Mouse (Mus musculus) neural tube, embryonic 14.5 days (tissue): ENCODE measurements around the gene Gdf7. TPM values are rescaled to one million over a fixed set of nuclear protein-coding genes. Genes with fewer than 3 reads are reported as not detected.

Experiments
- ATAC-seq: fragments of 200-750 bp; cut with Nextera tagmentation; 2 replicates; pipeline ENCODE4 v1.8.0; 2017; ENCODE audit warnings: low read depth, mild to moderate bottlenecking, moderate TSS enrichment, moderate library complexity
- H3K27ac ChIP-seq: fragments of 300-500 bp; sonication (generic); 2 replicates; pipeline ENCODE4 v1.5.1; 2014; ENCODE audit warnings: low read depth, mild to moderate bottlenecking, control low read depth, low read length, moderate library complexity, mixed read lengths
- H3K27me3 ChIP-seq: fragments of 300-500 bp; sonication (generic); 2 replicates; pipeline ENCODE4 v1.6.1; 2014; ENCODE audit warnings: low read length; ENCODE audit not compliant: control insufficient read depth, insufficient read depth
- H3K36me3 ChIP-seq: fragments of 300-500 bp; sonication (generic); 2 replicates; pipeline ENCODE4 v1.6.1; 2014; ENCODE audit warnings: low read length, mixed read lengths; ENCODE audit not compliant: control insufficient read depth, insufficient read depth
- H3K4me1 ChIP-seq: fragments of 300-500 bp; sonication (generic); 2 replicates; pipeline ENCODE4 v1.6.1; 2014; ENCODE audit warnings: low read length; ENCODE audit not compliant: control insufficient read depth, insufficient read depth
- H3K4me2 ChIP-seq: fragments of 300-500 bp; sonication (generic); 2 replicates; pipeline ENCODE4 v1.6.1; 2014; ENCODE audit warnings: mild to moderate bottlenecking, low read depth, low read length, control low read depth
- H3K4me3 ChIP-seq: fragments of 300-500 bp; sonication (generic); 2 replicates; pipeline ENCODE4 v1.5.1; 2014; ENCODE audit warnings: low read depth, low read length, control low read depth, mixed read lengths
- H3K9ac ChIP-seq: fragments of 300-500 bp; sonication (generic); replicated peaks from 2 replicates; pipeline ENCODE4 v1.6.1; 2014; ENCODE audit warnings: low read depth, mild to moderate bottlenecking, control low read depth, low read length, mixed read lengths
- H3K9me3 ChIP-seq: fragments of 300-500 bp; sonication (generic); 2 replicates; pipeline ENCODE4 v1.6.1; 2016; ENCODE audit warnings: low read length; ENCODE audit not compliant: control insufficient read depth
- WGBS: fragments of 180-500 bp; shearing (Covaris S2); extraction: QIAGEN DNeasy Blood & Tissue Kit; methylation state at CpG from one replicate; pipeline ENCODE4 v1.1.7; 2014; 5-methylcytosine and 5-hydroxymethylcytosine counted together
- polyA plus RNA-seq: library from polyadenylated mRNA; unstranded; fragments of >200 nt; fragmentation: Nextera tagmentation; extraction: Ambion mirVana; gene quantifications from 2 replicates; pipeline ENCODE4 v1.2.1, GENCODE M21; 2014

Gdf7 gene
- polyA plus RNA-seq, 1 experiment from 2014 or later = 0.43 TPM

DNA sequence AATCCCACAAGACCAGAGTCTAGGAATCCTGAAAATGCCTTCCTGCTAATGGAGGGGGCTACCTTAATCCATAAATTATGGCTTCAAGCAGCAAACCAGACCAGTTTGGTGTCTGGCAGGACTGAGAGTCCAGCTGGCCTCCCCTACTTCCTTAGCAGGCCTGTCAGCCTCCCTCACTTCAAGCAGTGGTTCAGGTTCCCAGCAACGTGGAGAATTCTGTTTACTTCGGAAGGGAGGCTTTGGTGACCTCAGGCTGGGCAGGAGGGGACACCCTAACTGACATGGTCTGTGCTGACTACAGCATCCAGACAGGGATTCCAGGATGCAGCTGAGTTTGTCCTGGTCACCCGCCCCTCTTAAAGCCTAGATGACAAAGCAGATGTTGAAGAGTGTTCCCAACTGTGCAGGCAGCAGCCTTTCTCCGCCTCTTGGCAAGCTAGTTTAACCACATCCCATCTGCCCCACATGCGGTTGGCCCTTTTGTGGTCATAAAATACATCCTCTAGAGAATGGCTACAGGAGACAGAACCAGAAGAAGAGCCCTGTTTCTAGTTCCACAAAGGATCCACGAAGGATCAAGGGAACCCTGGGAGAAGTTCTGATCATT lies 6.3 kb downstream of the Gdf7 start:
- ATAC-seq = no peak
- H3K4me2 ChIP-seq = no peak overlapping the region
- WGBS = 40% methylated on average over 6 of the region's 6 CpGs
- no peaks in the 10 kb centered on the region for H3K9me3 ChIP-seq
- no peaks in the 10 kb centered on the region for H3K36me3 ChIP-seq
- H3K27ac ChIP-seq = no peak overlapping the region
- 0 out of 2 replicates have a peak, but pooled peaks cover 3% of the 10 kb centered on the region for H3K4me1 ChIP-seq
- no peak overlapping the region for H3K9ac ChIP-seq
- H3K27me3 ChIP-seq = peaks cover 41% of the 10 kb centered on the region
- no peak overlapping the region for H3K4me3 ChIP-seq

DNA sequence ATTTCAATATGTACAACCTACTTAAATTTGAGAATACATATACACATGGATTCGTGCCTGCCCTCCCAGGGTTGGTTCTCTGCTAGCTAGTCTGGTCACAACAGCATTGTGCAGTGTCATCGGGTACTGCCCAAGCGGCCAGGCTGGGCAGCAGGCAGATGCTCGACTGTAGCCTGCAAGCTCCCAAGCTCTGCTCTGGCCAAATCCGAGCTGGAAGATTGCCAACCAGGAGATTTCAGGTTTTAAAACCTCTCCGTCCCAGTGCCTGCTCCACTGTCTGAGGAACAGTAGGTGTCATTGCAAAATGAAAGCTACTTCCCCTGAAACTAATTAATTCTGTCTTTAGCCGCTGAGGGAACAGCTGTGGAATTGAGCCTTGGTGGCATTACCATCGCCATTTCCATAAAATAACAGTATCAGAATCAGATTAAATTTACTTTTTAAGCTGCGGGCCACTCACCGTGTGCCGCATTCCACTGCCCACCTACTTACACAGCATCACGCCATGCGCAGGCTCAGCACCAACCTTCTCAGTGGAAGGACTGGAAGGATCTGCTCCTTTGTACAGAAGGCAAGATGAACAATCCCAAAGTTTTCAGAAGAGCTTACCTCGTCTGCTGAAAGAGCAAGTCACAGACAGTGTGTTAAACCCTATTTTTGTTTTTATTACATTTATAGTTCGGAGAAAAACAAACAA lies 10.4 kb downstream of the Gdf7 start:
- Histone ChIP-seq H3K4me3 (no peak overlapping the region), H3K27me3 (peaks cover 13% of the 10 kb centered on the region), H3K27ac (no peak overlapping the region), H3K9me3 (no peaks in the 10 kb centered on the region), H3K4me1 (no peaks in the 10 kb centered on the region), H3K36me3 (no peaks in the 10 kb centered on the region), H3K9ac (no peak overlapping the region), H3K4me2 (no peak overlapping the region)
- WGBS = 48% methylated on average over 15 of the region's 15 CpGs
- ATAC-seq = peak; percentile 52; the same call in 1 of the 2 replicates

DNA sequence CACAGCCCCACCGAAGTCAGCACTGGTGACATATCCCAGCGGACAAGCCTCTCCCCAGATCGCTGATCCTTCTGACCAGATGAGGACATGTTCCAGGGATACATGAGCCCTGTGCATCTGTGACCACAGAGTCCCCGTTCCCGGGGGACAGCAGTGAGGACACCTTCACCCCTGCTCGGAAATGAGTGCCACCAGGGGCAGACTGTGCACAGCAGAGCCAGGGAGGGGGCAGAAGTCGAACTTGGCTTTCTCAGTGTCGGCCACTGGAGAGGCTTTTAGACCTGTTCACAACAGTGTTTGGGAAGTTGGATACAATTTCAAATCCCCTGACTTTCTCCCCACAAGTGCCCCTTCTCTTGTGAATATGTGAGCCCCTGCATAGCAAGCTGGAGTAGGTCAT lies 12.3 kb downstream of the Gdf7 start:
- ATAC-seq = no peak
- Histone ChIP-seq H3K9me3 (no peaks in the 10 kb centered on the region), H3K27me3 (0 out of 2 replicates have a peak, but pooled peaks cover 1% of the 10 kb centered on the region), H3K4me1 (no peaks in the 10 kb centered on the region), H3K9ac (no peak overlapping the region), H3K4me3 (no peak overlapping the region), H3K4me2 (no peak overlapping the region), H3K27ac (no peak overlapping the region), H3K36me3 (no peaks in the 10 kb centered on the region)
- 95% methylated on average over 8 of the region's 8 CpGs for WGBS

DNA sequence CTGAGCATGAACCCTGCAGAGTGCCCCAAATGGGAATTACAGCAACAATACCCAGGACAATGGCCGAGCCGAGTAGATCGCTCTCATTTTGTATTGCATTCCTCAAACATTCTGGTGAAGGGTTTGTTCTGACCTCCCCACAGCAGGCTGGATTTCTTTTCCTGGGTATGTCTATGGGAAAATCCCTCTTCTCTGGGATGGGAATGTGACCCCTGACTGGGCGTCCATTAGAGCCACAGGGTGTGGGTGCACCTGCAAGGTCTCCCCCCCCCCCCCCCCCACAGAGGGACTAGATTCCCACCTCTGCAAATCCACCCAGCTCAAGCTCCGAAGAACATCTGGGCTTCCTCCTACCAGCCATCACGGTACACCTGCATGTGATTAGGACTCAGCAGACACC lies 12.7 kb downstream of the Gdf7 start:
- Histone ChIP-seq H3K4me3 (no peak overlapping the region), H3K9ac (no peak overlapping the region), H3K27ac (no peak overlapping the region), H3K9me3 (no peaks in the 10 kb centered on the region), H3K4me2 (no peak overlapping the region), H3K27me3 (no peaks in the 10 kb centered on the region), H3K36me3 (no peaks in the 10 kb centered on the region), H3K4me1 (no peaks in the 10 kb centered on the region)
- ATAC-seq = no peak
- WGBS = 84% methylated on average over 6 of the region's 6 CpGs

DNA sequence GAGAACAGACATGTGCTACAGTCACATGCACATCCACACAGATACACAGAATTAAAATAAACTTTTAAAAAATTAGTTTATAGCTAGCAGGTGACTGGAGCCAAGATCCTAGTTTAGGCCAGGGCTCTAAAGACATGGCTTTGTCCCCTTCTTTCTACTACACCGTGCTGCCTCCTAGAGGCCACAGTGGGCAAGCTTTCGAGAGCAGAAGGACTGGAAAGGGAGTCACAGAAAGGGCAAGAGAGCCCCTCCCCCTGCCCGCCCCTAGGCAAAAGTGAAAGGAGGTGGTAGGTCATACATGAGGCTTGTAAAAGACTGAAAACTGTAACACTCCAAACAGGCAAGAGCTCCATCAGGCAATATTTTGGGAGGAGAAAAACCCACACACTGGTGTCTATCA lies 13.8 kb downstream of the Gdf7 start:
- Histone ChIP-seq H3K9me3 (no peaks in the 10 kb centered on the region), H3K4me2 (no peak overlapping the region), H3K27ac (no peak overlapping the region), H3K4me3 (no peak overlapping the region), H3K36me3 (no peaks in the 10 kb centered on the region), H3K9ac (no peak overlapping the region), H3K4me1 (no peaks in the 10 kb centered on the region), H3K27me3 (no peaks in the 10 kb centered on the region)
- WGBS = 84% methylated on average over 3 of the region's 3 CpGs
- no peak for ATAC-seq

DNA sequence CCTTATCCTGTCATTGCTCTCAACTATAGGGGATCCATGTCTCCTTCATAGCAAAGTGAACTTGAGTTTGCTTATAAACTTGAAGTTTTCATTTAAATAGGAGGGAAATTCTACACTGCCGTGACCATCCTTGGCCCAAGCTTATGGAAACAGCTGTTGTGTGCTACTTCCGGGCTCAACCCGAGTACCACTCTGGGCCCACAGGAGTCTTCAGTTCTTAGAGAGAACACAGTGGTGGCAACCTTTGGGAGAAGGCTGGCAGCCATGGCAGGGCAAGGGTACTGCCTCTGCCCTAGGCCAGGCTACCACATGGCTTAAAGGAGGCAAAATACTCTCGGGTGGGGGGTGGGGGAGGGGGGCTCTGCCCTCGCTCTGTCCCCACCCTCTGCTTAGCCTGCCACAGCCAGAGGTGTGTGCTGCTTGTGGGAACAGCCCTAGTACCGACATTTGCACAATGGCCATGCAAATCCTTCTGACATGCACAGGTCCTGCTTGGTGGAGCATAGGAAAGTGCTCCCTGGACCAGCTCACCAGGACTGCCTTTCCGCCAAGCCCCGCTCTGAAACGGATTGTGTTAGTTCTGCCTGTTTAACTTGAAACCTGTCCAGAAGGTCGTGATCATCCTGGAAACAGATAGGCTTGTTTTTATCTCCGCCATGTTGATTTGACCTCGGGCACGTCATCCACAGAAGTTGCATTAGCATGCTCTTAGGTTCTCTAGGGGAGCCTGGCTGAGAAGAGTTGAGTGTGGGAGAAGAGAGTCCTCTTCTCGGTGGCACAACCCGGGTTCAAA lies 20.3 kb downstream of the Gdf7 start:
- Histone ChIP-seq H3K4me2 (no peak overlapping the region), H3K9me3 (no peaks in the 10 kb centered on the region), H3K27me3 (no peaks in the 10 kb centered on the region), H3K4me3 (no peak overlapping the region), H3K9ac (no peak overlapping the region), H3K4me1 (no peaks in the 10 kb centered on the region), H3K27ac (no peak overlapping the region), H3K36me3 (no peaks in the 10 kb centered on the region)
- WGBS = 86% methylated on average over 15 of the region's 15 CpGs
- 0 out of 2 replicates have a peak, but pooled peaks have one; percentile 24 for ATAC-seq

DNA sequence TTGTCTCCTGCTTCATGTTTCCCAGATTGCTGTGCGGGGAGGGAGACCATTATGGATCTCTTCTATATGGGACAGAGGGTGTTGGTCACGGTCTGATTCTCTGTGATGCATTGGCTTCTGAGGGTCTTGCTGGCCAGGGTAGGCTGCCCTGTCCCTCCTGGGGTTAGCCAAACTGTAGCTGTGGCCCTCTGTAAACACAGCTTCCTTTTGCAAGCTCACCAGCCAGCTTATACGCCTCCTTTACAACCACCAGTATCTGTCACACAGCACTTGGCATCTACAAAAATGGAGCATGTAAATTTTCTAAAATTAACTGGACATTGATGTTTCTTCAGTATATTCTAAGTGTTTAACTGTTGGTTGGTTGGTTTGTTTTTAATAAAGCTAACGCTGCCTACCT lies 26.3 kb downstream of the Gdf7 start:
- Histone ChIP-seq H3K27me3 (no peaks in the 10 kb centered on the region), H3K27ac (no peak overlapping the region), H3K9me3 (no peaks in the 10 kb centered on the region), H3K4me2 (no peak overlapping the region), H3K9ac (no peak overlapping the region), H3K36me3 (no peaks in the 10 kb centered on the region), H3K4me3 (no peak overlapping the region), H3K4me1 (no peaks in the 10 kb centered on the region)
- 88% methylated on average over 4 of the region's 4 CpGs for WGBS
- no peak for ATAC-seq

DNA sequence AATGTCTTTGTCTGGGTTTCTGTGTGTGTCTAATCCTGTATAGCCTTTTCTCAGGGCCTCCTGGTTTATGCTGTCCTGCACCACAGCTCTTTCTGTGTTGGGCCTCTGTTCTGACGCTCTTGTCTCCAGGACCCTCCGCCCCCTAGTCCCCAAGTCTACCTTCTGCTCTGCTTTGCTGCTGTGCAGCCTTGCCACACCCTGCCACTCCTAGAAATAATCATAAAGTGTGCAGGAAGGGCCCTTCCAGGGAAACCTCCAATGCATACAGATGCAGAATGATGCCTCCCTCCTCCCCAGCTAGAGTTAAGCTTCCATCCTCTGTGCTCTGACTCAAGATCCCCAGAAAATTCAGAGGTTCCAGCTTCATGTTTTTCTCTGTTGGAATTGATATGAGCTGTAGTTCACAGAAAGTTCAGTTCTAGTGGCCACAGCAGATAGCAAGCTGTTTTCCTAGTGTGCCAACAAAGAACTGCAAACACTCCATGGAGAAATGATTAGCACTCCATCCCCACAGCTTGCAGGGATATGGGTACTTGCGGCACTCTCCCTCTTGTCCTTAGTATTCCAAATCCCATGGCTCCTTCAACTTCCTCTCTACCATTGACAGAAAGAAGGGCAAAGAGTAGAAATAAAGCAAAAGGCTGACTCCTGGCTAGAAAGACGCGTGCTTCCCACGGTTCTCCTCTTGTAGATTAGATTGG lies 28.1 kb downstream of the Gdf7 start:
- Histone ChIP-seq H3K36me3 (no peaks in the 10 kb centered on the region), H3K27me3 (no peaks in the 10 kb centered on the region), H3K9me3 (no peaks in the 10 kb centered on the region), H3K4me1 (no peaks in the 10 kb centered on the region), H3K4me2 (no peak overlapping the region), H3K9ac (no peak overlapping the region), H3K4me3 (no peak overlapping the region), H3K27ac (no peak overlapping the region)
- no peak for ATAC-seq
- 94% methylated on average over 6 of the region's 6 CpGs for WGBS
